Mouse (Mus musculus) stomach, postnatal 0 days (tissue): Measurements from ENCODE around the gene Klhl20.

ENCODE experiments used
- CTCF ChIP-seq: IDR thresholded peaks from 2 replicates; pipeline ENCODE4 v1.5.1; 2016; ENCODE audit warnings: antibody characterized with exemption, low read depth, mild to moderate bottlenecking, moderate library complexity
- EP300 ChIP-seq: optimal IDR thresholded peaks from 2 replicates; pipeline ENCODE3; 2016; ENCODE audit warnings: antibody characterized with exemption

GRCm38 (mm10) chr1:161099721-161100405 is 31.4 kb downstream of the Klhl20 start:
- TF ChIP-seq CTCF (no peak), EP300 (no peak)
